Mouse (Mus musculus): ENCODE results near the gene Mep1a. TPM values are rescaled to one million over a fixed set of nuclear protein-coding genes. Genes with fewer than 3 reads are reported as not detected.

Gene Mep1a
- total and polyA plus RNA-seq, 3 experiments = not detected

- TF ChIP-seq MYC (IDR thresholded peaks at IDR 0.05; ENCODE audit: low read depth, low read length) = no peak
- no peak for TF ChIP-seq SMC3 (IDR thresholded peaks at IDR 0.05; ENCODE audit: low read depth, low read length)
- TF ChIP-seq ZMIZ1 (IDR thresholded peaks at IDR 0.05; ENCODE audit: low read depth, low read length) = no peak
- no peak for TF ChIP-seq POLR2AphosphoS5 (IDR thresholded peaks at IDR 0.05; ENCODE audit: borderline replicate concordance, low read depth, low read length)
- no peak for TF ChIP-seq MAFK (IDR thresholded peaks at IDR 0.05; ENCODE audit: borderline replicate concordance, low read depth, low read length)
- no peak for TF ChIP-seq POLR2AphosphoS2 (IDR thresholded peaks at IDR 0.05; ENCODE audit: low read length)
- no peak for TF ChIP-seq CHD2 (IDR thresholded peaks at IDR 0.05; ENCODE audit: low read length)
- TF ChIP-seq CTCF (IDR thresholded peaks at IDR 0.05 in 2 of 3, conservative IDR thresholded peaks at IDR 0.05 in 1 of 3; ENCODE audit: control insufficient read depth in 1 of 3, insufficient read depth in 1 of 3, low read depth in 2 of 3, low read length in 3 of 3, poor library complexity in 1 of 3, severe bottlenecking in 1 of 3) = no peak
- TF ChIP-seq MEF2A (IDR thresholded peaks at IDR 0.05; ENCODE audit: extremely low read depth, insufficient replicate concordance, low read depth, low read length, poor library complexity, severe bottlenecking) = no peak
- TF ChIP-seq RAD21 (IDR thresholded peaks at IDR 0.05; ENCODE audit: low read depth, low read length) = no peak
- TF ChIP-seq E2F4 (IDR thresholded peaks at IDR 0.05; ENCODE audit: borderline replicate concordance, low read depth, low read length) = no peak
- no peak for TF ChIP-seq HCFC1 (IDR thresholded peaks at IDR 0.05; ENCODE audit: low read depth, low read length)
- Histone ChIP-seq H3K4me3 (ENCODE audit: control insufficient read depth in 1 of 2, insufficient read depth in 1 of 2, low read depth in 2 of 2, low read length in 2 of 2) (no peak overlapping the region), H3K27me3 (ENCODE audit: control insufficient read depth in 1 of 2, insufficient read depth in 2 of 2, low read length in 2 of 2) (no peaks in the 10 kb centered on the region), H3K36me3 (ENCODE audit: control insufficient read depth in 1 of 2, insufficient read depth in 2 of 2, low read length in 2 of 2) (no peaks in the 10 kb centered on the region), H3K9me3 (replicated peaks; ENCODE audit: insufficient read depth, low read length) (no peaks in the 10 kb centered on the region), H3K27ac (ENCODE audit: control insufficient read depth, low read depth, low read length) (no peak overlapping the region), H3K9ac (ENCODE audit: control insufficient read depth, low read depth, low read length, poor library complexity, severe bottlenecking) (no peak overlapping the region), H3K4me1 (ENCODE audit: control insufficient read depth in 1 of 2, insufficient read depth in 2 of 2, low read length in 2 of 2) (no peaks in the 10 kb centered on the region), H3K79me2 (ENCODE audit: control insufficient read depth, insufficient read depth, low read length, poor library complexity) (no peaks in the 10 kb centered on the region)
- DNase-seq (ENCODE audit: low read depth, low spot score) = no peak
Observed at GRCm38 (mm10) chr17:43501223-43501622, 1.4 kb downstream of the Mep1a start.

- Histone ChIP-seq H3K9ac (ENCODE audit: control insufficient read depth, low read depth, low read length, poor library complexity, severe bottlenecking) (no peak overlapping the region), H3K4me3 (ENCODE audit: control insufficient read depth in 1 of 2, insufficient read depth in 1 of 2, low read depth in 2 of 2, low read length in 2 of 2) (no peak overlapping the region)
Observed at GRCm38 (mm10) chr17:43500513-43500912, 2.1 kb downstream of the Mep1a start.

More at GRCm38 (mm10) chr17:43500513-43500912, 2.1 kb downstream of the Mep1a start:
- no peaks in the 10 kb centered on the region for H3K4me1 ChIP-seq (ENCODE audit: control insufficient read depth in 1 of 2, insufficient read depth in 2 of 2, low read length in 2 of 2)
- H3K79me2 ChIP-seq (ENCODE audit: control insufficient read depth, insufficient read depth, low read length, poor library complexity) = no peaks in the 10 kb centered on the region
- H3K9me3 ChIP-seq (replicated peaks; ENCODE audit: insufficient read depth, low read length) = no peaks in the 10 kb centered on the region
- no peak for DNase-seq (ENCODE audit: low read depth, low spot score)
- no peaks in the 10 kb centered on the region for H3K27me3 ChIP-seq (ENCODE audit: control insufficient read depth in 1 of 2, insufficient read depth in 2 of 2, low read length in 2 of 2)
- H3K27ac ChIP-seq (ENCODE audit: control insufficient read depth, low read depth, low read length) = no peak overlapping the region
- no peak for TF ChIP-seq USF1 (IDR thresholded peaks at IDR 0.05; ENCODE audit: low read depth, low read length)
- TF ChIP-seq NRF1 (IDR thresholded peaks at IDR 0.05; ENCODE audit: insufficient read depth, low read depth, low read length, poor library complexity, severe bottlenecking) = no peak
- TF ChIP-seq HCFC1 (IDR thresholded peaks at IDR 0.05; ENCODE audit: low read depth, low read length) = no peak
- no peak for TF ChIP-seq MYC (IDR thresholded peaks at IDR 0.05; ENCODE audit: low read depth, low read length)
- no peak for TF ChIP-seq MAX (IDR thresholded peaks at IDR 0.05; ENCODE audit: low read length)
- no peak for TF ChIP-seq USF2 (IDR thresholded peaks at IDR 0.05; ENCODE audit: borderline replicate concordance in 1 of 2, insufficient read depth in 1 of 2, low read depth in 1 of 2, low read length in 2 of 2)
- no peak for TF ChIP-seq KAT2A (conservative IDR thresholded peaks at IDR 0.05; ENCODE audit: low read depth, low read length)
- no peak for TF ChIP-seq POLR2A (IDR thresholded peaks at IDR 0.05; ENCODE audit: control insufficient read depth in 1 of 2, insufficient read depth in 1 of 2, low read depth in 1 of 2, low read length in 2 of 2, poor library complexity in 1 of 2)
- TF ChIP-seq POLR2AphosphoS5 (IDR thresholded peaks at IDR 0.05; ENCODE audit: borderline replicate concordance, low read depth, low read length) = no peak
- TF ChIP-seq RCOR1 (IDR thresholded peaks at IDR 0.05; ENCODE audit: low read depth, low read length) = no peak
- TF ChIP-seq SIN3A (IDR thresholded peaks at IDR 0.05; ENCODE audit: low read length) = no peak
- no peak for TF ChIP-seq SMC3 (IDR thresholded peaks at IDR 0.05; ENCODE audit: low read depth, low read length)
- no peak for TF ChIP-seq POLR2AphosphoS2 (IDR thresholded peaks at IDR 0.05; ENCODE audit: low read length)
- no peak for TF ChIP-seq TAL1 (IDR thresholded peaks at IDR 0.05; ENCODE audit: low read length)
- H3K36me3 ChIP-seq (ENCODE audit: control insufficient read depth in 1 of 2, insufficient read depth in 2 of 2, low read length in 2 of 2) = no peaks in the 10 kb centered on the region
